Mouse (Mus musculus) forebrain, postnatal 0 days (tissue): ENCODE data around the gene Prr9. TPM values are rescaled to one million over a fixed set of nuclear protein-coding genes. Genes with fewer than 3 reads are reported as not detected.

Experiments used
- ATAC-seq: fragments of 200-750 bp; cut with Nextera tagmentation; 2 replicates; pipeline ENCODE4 v1.8.0; 2017; ENCODE audit warnings: mild to moderate bottlenecking, moderate library complexity
- DNase-seq: peaks from one replicate; pipeline ENCODE4 v3.0.0-alpha.2; 2015
- H3K27ac ChIP-seq: fragments of 300-500 bp; sonication (generic); 2 replicates; pipeline ENCODE4 v1.5.1; 2014; ENCODE audit warnings: low read depth, mild to moderate bottlenecking, antibody characterized with exemption, low read length, moderate library complexity, mixed read lengths
- H3K27me3 ChIP-seq: fragments of 300-500 bp; sonication (generic); 2 replicates; pipeline ENCODE4 v1.6.1; 2014; ENCODE audit warnings: mild to moderate bottlenecking, low read length, mixed read lengths; ENCODE audit not compliant: insufficient read depth
- H3K36me3 ChIP-seq: fragments of 300-500 bp; sonication (generic); 2 replicates; pipeline ENCODE4 v1.6.1; 2014; ENCODE audit warnings: mild to moderate bottlenecking, moderate library complexity; ENCODE audit not compliant: insufficient read depth
- H3K4me1 ChIP-seq: fragments of 300-500 bp; sonication (generic); 2 replicates; pipeline ENCODE4 v1.6.1; 2014; ENCODE audit warnings: antibody characterized with exemption; ENCODE audit not compliant: insufficient read depth
- H3K4me2 ChIP-seq: fragments of 300-500 bp; sonication (generic); 2 replicates; pipeline ENCODE4 v1.6.1; 2014; ENCODE audit warnings: low read depth, mild to moderate bottlenecking, moderate library complexity
- H3K4me3 ChIP-seq: fragments of 300-500 bp; sonication (generic); 2 replicates; pipeline ENCODE4 v1.5.1; 2014; ENCODE audit warnings: low read depth, low read length, mixed read lengths
- H3K9ac ChIP-seq: fragments of 300-500 bp; sonication (generic); 2 replicates; pipeline ENCODE4 v1.6.1; 2014; ENCODE audit warnings: mild to moderate bottlenecking
- H3K9me3 ChIP-seq: fragments of 300-500 bp; sonication (generic); 2 replicates; pipeline ENCODE4 v1.6.1; 2016; ENCODE audit warnings: low read length
- CTCF ChIP-seq: sonication (generic); IDR thresholded peaks from 2 replicates; pipeline ENCODE4 v1.5.1; 2016; ENCODE audit warnings: antibody characterized with exemption, control low read depth, low read depth
- WGBS: fragments of 180-500 bp; shearing (Covaris S2); extraction: QIAGEN DNeasy Blood & Tissue Kit; methylation state at CpG from one replicate; pipeline ENCODE4 v1.1.7; 2014; 5-methylcytosine and 5-hydroxymethylcytosine counted together
- polyA plus RNA-seq: library from polyadenylated mRNA; unstranded; fragments of >200 nt; fragmentation: Nextera tagmentation; extraction: Ambion mirVana; gene quantifications from 2 replicates; pipeline ENCODE4 v1.2.1, GENCODE M21; 2015
- total RNA-seq: library from RNA; depleted of rRNA; stranded (reverse); fragments of >200 nt; gene quantifications from 2 replicates; pipeline ENCODE4 v1.2.3, GENCODE M21; 2014

Prr9 gene
- total and polyA plus RNA-seq, 2 experiments from 2014 or later, result 0.33 TPM; not detected in 1

DNA sequence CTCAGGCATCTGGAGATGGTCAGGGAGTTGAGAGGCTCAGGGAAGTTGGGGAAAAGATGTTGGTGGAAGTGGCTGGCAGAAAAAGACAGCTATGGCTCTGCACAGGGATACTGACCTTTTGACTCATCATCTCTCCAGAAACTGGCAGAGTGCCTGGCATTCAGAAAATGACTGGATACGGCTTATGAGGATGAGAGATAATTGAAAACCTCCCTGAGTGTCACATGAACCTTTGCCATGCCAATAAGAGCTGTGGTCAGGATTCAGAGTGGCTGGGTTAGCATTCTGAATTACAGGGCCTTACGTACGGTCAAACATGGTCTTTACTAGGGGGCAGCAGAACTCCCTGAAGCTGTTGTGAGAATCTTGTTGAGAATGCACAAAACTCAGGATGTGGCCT, 2.8 kb downstream of the Prr9 start:
- ATAC-seq (no peak), DNase-seq (no peak)
- Histone ChIP-seq H3K27me3 (no peaks in the 10 kb centered on the region), H3K4me2 (no peak overlapping the region), H3K9ac (no peak overlapping the region), H3K4me3 (no peak overlapping the region), H3K9me3 (no peaks in the 10 kb centered on the region), H3K4me1 (no peaks in the 10 kb centered on the region), H3K36me3 (no peaks in the 10 kb centered on the region), H3K27ac (no peak overlapping the region)
- no peak for TF ChIP-seq CTCF
- WGBS, result 84% methylated on average over 3 of the region's 3 CpGs

DNA sequence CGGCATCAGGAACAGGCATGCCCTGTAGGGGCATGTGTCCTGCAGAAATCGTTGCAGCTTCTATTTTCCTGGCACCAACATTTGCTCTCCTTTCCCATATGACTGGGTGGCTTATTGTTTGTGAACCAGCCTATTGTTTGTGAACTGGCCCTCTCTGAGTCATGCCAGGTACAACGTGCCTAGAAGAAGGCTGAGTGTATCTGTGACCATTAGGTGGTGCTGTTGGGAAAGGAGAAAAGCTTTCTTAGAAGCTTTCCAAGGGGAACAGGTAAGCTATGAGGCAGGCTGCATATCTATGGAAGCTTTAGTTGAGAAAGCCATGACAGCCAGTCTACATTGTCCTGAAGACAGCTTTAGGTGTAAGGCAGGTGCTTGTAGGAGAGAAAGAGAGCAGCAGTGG, 5.8 kb downstream of the Prr9 start:
- ATAC-seq, result no peak
- H3K9me3 ChIP-seq, result no peaks in the 10 kb centered on the region
- H3K36me3 ChIP-seq, result no peaks in the 10 kb centered on the region
- H3K4me1 ChIP-seq, result no peaks in the 10 kb centered on the region
- H3K4me3 ChIP-seq, result no peak overlapping the region
- peak; percentile 46 for TF ChIP-seq CTCF
- no peak overlapping the region for H3K4me2 ChIP-seq
- no peak overlapping the region for H3K27ac ChIP-seq
- WGBS, result 32% methylated on average over 3 of the region's 3 CpGs
- H3K27me3 ChIP-seq, result no peaks in the 10 kb centered on the region
- DNase-seq, result peak; percentile 5
- H3K9ac ChIP-seq, result no peak overlapping the region

GRCm38 (mm10) chr3:92111526-92111925, 12.2 kb downstream of the Prr9 start:
- H3K9ac ChIP-seq, result no peak overlapping the region
- no peak for ATAC-seq
- H3K27ac ChIP-seq, result no peak overlapping the region
- H3K4me2 ChIP-seq, result no peak overlapping the region
- H3K4me3 ChIP-seq, result no peak overlapping the region
- DNase-seq, result no peak
- H3K27me3 ChIP-seq, result no peaks in the 10 kb centered on the region
- H3K9me3 ChIP-seq, result no peaks in the 10 kb centered on the region
- no peaks in the 10 kb centered on the region for H3K4me1 ChIP-seq
- no peak for TF ChIP-seq CTCF
- H3K36me3 ChIP-seq, result no peaks in the 10 kb centered on the region

- Histone ChIP-seq H3K27ac (no peak overlapping the region), H3K27me3 (no peaks in the 10 kb centered on the region), H3K36me3 (no peaks in the 10 kb centered on the region), H3K9me3 (no peaks in the 10 kb centered on the region), H3K9ac (no peak overlapping the region), H3K4me1 (no peaks in the 10 kb centered on the region), H3K4me2 (no peak overlapping the region), H3K4me3 (no peak overlapping the region)
- no peak for TF ChIP-seq CTCF
- DNase-seq, result no peak
- no peak for ATAC-seq
Observed at GRCm38 (mm10) chr3:92110790-92111189, 13.0 kb downstream of the Prr9 start.

- H3K9ac ChIP-seq, result no peak overlapping the region
- H3K4me2 ChIP-seq, result no peak overlapping the region
- no peaks in the 10 kb centered on the region for H3K4me1 ChIP-seq
- H3K4me3 ChIP-seq, result no peak overlapping the region
- DNase-seq (peak; percentile 34), ATAC-seq (0 out of 2 replicates have a peak, but pooled peaks have one; percentile 48)
- H3K36me3 ChIP-seq, result no peaks in the 10 kb centered on the region
- H3K27me3 ChIP-seq, result no peaks in the 10 kb centered on the region
- H3K9me3 ChIP-seq, result no peaks in the 10 kb centered on the region
- 6% methylated on average over 6 of the region's 6 CpGs for WGBS
- no peak overlapping the region for H3K27ac ChIP-seq
- peak; percentile 65 for TF ChIP-seq CTCF
Observed at GRCm38 (mm10) chr3:92106582-92106981, 17.2 kb downstream of the Prr9 start.

DNA sequence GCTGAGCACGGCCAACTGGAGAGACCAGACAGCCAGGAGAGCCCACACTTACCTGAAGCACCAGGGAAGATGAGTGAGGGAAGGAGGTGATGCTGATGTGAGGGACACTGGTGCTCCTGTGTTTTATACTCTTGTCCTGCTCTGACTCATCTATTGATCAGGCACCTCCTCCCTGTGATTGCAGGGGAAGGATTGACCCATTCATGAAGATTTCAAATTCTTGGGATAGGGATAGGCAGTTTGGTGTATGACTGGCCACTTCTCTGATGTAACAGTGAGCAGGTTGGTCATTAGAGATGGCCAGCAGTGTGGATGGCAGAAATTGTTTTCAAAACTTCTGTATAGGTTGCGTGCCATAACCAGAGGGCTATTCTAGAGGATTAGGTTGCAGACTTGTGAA, 40.7 kb downstream of the Prr9 start, which contains the start of gene Lor:
TSS of gene Lor (minus strand) at position 101 of the 400 bp plus-strand sequence.
- H3K9me3 ChIP-seq, result no peaks in the 10 kb centered on the region
- H3K36me3 ChIP-seq, result no peaks in the 10 kb centered on the region
- no peak for ATAC-seq
- TF ChIP-seq CTCF, result no peak
- peak within 1 kb of the TSS; percentile 88 for H3K4me2 ChIP-seq
- peak within 1 kb of the TSS; percentile 91 for H3K27ac ChIP-seq
- H3K9ac ChIP-seq, result peak within 1 kb of the TSS; percentile 82; the same call in 1 of the 2 replicates
- peaks cover 6% of the 10 kb centered on the region for H3K27me3 ChIP-seq
- DNase-seq, result no peak
- whole genome bisulfite sequencing, result 81% methylated on average over 2 of the region's 2 CpGs
- H3K4me1 ChIP-seq, result no peaks in the 10 kb centered on the region
- H3K4me3 ChIP-seq, result peak within 1 kb of the TSS; percentile 73

GRCm38 (mm10) chr3:92081285-92081931, 42.3 kb downstream of the Prr9 start:
- Histone ChIP-seq H3K36me3 (no peaks in the 10 kb centered on the region), H3K9me3 (no peaks in the 10 kb centered on the region), H3K27ac (peak overlapping the region; percentile 91), H3K4me2 (peak overlapping the region; percentile 88), H3K4me1 (no peaks in the 10 kb centered on the region), H3K4me3 (peak overlapping the region; percentile 73), H3K27me3 (peaks cover 6% of the 10 kb centered on the region), H3K9ac (peak overlapping the region; percentile 82)
- no peak for TF ChIP-seq CTCF
- DNase-seq (peak; percentile 55), ATAC-seq (peak; percentile 76)
- WGBS, result under 1% methylated on average over 51 of the region's 76 CpGs
